Mouse (Mus musculus) embryonic facial prominence, embryonic 11.5 days (tissue): ENCODE results near the gene Ptpn4. TPM values are rescaled to one million over a fixed set of nuclear protein-coding genes. Genes with fewer than 3 reads are reported as not detected.

Experiments
- ATAC-seq: fragments of 200-750 bp; cut with Nextera tagmentation; replicated peaks from 2 replicates; pipeline ENCODE4 v1.8.0; 2017; ENCODE audit warnings: low read depth; ENCODE audit not compliant: insufficient number of reproducible peaks, low FRiP score, low TSS enrichment
- DNase-seq: peaks from one replicate; pipeline ENCODE4 v3.0.0-alpha.2; 2015; ENCODE audit warnings: low spot score
- H3K27ac ChIP-seq: fragments of 300-500 bp; sonication (generic); replicated peaks from 2 replicates; pipeline ENCODE4 v1.5.1; 2014; ENCODE audit warnings: mild to moderate bottlenecking, low read depth, low read length, control low read depth
- H3K27me3 ChIP-seq: fragments of 300-500 bp; sonication (generic); 2 replicates; pipeline ENCODE4 v1.6.1; 2014; ENCODE audit warnings: mild to moderate bottlenecking, low read length, moderate library complexity, mixed read lengths; ENCODE audit not compliant: control insufficient read depth, insufficient read depth
- H3K36me3 ChIP-seq: fragments of 300-500 bp; sonication (generic); replicated peaks from 2 replicates; pipeline ENCODE4 v1.6.1; 2014; ENCODE audit warnings: low read depth, mild to moderate bottlenecking, low read length, moderate library complexity, mixed read lengths; ENCODE audit not compliant: control insufficient read depth, insufficient read depth
- H3K4me1 ChIP-seq: fragments of 300-500 bp; sonication (generic); 2 replicates; pipeline ENCODE4 v1.6.1; 2014; ENCODE audit warnings: low read length, mixed read lengths; ENCODE audit not compliant: control insufficient read depth, insufficient read depth
- H3K4me2 ChIP-seq: fragments of 300-500 bp; sonication (generic); 2 replicates; pipeline ENCODE4 v1.6.1; 2014; ENCODE audit warnings: low read depth, mild to moderate bottlenecking, control low read depth, low read length, moderate library complexity
- H3K4me3 ChIP-seq: fragments of 300-500 bp; sonication (generic); 2 replicates; pipeline ENCODE4 v1.5.1; 2014; ENCODE audit warnings: low read depth, low read length, control low read depth
- H3K9ac ChIP-seq: fragments of 300-500 bp; sonication (generic); replicated peaks from 2 replicates; pipeline ENCODE4 v1.6.1; 2014; ENCODE audit warnings: mild to moderate bottlenecking, control low read depth, low read length
- H3K9me3 ChIP-seq: fragments of 300-500 bp; sonication (generic); replicated peaks from 2 replicates; pipeline ENCODE4 v1.6.1; 2016; ENCODE audit warnings: mild to moderate bottlenecking, low read length, inconsistent platforms, mixed read lengths; ENCODE audit not compliant: control insufficient read depth
- WGBS: fragments of 180-500 bp; shearing (Covaris S2); extraction: QIAGEN DNeasy Blood & Tissue Kit; methylation state at CpG from one replicate; pipeline ENCODE4 v1.1.7; 2014; 5-methylcytosine and 5-hydroxymethylcytosine counted together
- polyA plus RNA-seq: library from polyadenylated mRNA; unstranded; fragments of >200 nt; fragmentation: Nextera tagmentation; extraction: Ambion mirVana; gene quantifications from 2 replicates; pipeline ENCODE4 v1.2.1, GENCODE M21; 2014

The Ptpn4 gene
- polyA plus RNA-seq, 1 experiment from 2014 or later, result 11.8 TPM

DNA sequence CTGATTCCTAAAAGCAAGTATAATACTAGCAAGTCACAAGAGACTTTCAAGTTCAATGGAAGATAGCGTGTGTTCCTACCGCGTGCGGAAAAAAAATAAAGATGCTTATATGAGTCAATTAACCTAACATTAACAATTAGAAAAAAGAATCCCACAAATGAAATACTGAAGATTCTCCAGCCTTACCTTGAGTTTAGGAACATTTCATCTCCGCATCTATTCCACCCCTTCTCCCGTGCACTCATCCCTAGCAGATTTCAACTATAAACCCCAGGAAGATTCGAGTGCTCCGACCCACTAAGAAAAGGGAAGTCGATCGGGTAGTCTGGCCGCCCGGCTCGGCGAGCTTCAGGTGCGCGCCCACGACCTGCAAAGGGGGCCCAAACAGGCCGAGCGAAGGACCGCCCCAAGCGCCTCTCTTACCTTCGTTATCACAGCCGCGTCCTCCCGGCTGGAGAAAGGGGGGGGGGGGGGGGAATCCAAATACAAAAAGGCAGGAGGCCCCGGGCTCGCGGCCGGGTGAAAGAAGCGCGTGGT lies 866 bp downstream of the Ptpn4 start:
- DNase-seq (peak; percentile 45), ATAC-seq (no peak)
- peak overlapping the region; percentile 87 for H3K27ac ChIP-seq
- H3K27me3 ChIP-seq, result no peaks in the 10 kb centered on the region
- H3K4me1 ChIP-seq, result no peaks in the 10 kb centered on the region
- under 1% methylated on average over 31 of the region's 31 CpGs for WGBS
- peak overlapping the region; percentile 82 for H3K4me3 ChIP-seq
- H3K36me3 ChIP-seq, result no peaks in the 10 kb centered on the region
- H3K4me2 ChIP-seq, result peak overlapping the region; percentile 35
- H3K9me3 ChIP-seq, result no peaks in the 10 kb centered on the region
- peak overlapping the region; percentile 93 for H3K9ac ChIP-seq

DNA sequence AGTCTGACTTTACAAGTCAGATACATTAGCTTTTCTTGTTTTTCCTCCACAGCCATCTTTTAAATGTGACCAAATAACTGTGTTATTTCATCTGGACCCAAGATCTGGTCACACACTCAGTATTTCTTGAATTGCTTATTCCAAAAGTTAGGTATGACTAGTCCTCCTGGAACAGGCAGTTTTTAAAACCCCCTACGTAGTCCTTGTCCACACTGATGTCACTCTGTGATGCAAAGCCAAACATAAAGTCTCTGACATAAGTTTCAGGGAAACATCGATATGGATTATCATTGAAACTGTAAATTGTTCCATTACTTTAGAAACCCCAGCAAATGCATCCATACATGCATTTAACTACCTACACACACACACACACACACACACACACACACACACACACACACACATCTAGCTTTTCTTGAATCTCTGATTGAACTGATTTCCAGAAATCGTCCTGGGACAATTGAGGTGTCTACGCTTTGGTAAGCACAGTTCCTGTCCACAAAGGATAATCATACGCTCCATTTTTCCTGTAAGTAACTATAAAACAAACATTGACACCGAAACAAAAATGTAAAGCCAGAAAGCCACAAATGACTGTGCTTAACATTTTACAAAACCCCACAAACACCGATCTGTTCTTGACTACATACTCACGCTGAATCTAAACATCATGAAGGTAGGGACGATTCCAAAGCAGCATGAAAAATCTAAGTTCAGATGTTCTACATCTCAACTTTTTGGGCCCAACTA lies 1.5 kb downstream of the Ptpn4 start:
- peak overlapping the region; percentile 82 for H3K4me3 ChIP-seq
- H3K9me3 ChIP-seq, result no peaks in the 10 kb centered on the region
- H3K27me3 ChIP-seq, result no peaks in the 10 kb centered on the region
- DNase-seq, result no peak
- no peak overlapping the region for H3K27ac ChIP-seq
- no peaks in the 10 kb centered on the region for H3K36me3 ChIP-seq
- no peak for ATAC-seq
- H3K4me2 ChIP-seq, result peak overlapping the region; percentile 35
- 21% methylated on average over 9 of the region's 9 CpGs for WGBS
- H3K9ac ChIP-seq, result peak overlapping the region; percentile 93
- no peaks in the 10 kb centered on the region for H3K4me1 ChIP-seq

- no peak overlapping the region for H3K4me3 ChIP-seq
These were observed 9.3 kb downstream of the Ptpn4 start for GRCm38 (mm10) chr1:119828160-119828559.

GRCm38 (mm10) chr1:119818704-119819103 lies 18.7 kb downstream of the Ptpn4 start:
- WGBS, result 71% methylated on average over 1 of the region's 1 CpGs

More at GRCm38 (mm10) chr1:119828160-119828559, 9.3 kb downstream of the Ptpn4 start:
- Histone ChIP-seq H3K36me3 (no peaks in the 10 kb centered on the region), H3K27me3 (no peaks in the 10 kb centered on the region), H3K9ac (no peak overlapping the region), H3K4me1 (no peaks in the 10 kb centered on the region), H3K4me2 (no peak overlapping the region), H3K27ac (no peak overlapping the region), H3K9me3 (no peaks in the 10 kb centered on the region)
- DNase-seq (no peak), ATAC-seq (no peak)
- WGBS, result 100% methylated on average over 1 of the region's 1 CpGs

DNA sequence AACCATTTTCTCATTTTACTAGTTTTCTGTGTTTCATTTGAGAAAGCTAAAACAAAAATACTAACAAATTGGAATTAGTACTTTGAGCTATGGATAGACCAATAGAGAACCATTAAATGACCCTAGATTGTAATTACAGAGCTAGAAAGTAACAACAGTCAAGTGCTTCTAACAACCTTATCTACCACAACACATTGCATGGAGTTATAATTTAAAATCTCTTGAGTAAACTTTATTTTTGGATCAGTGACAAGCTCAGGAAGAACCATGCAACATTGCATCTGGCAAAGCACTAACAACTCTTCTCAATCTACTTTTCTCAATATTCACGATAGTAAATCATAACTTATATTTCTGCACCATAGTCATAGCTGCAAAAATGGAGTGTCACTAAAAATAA lies 29.7 kb downstream of the Ptpn4 start:
- Histone ChIP-seq H3K27me3 (no peaks in the 10 kb centered on the region), H3K4me2 (no peak overlapping the region), H3K9me3 (no peaks in the 10 kb centered on the region), H3K9ac (no peak overlapping the region), H3K4me3 (no peak overlapping the region), H3K4me1 (no peaks in the 10 kb centered on the region), H3K36me3 (no peaks in the 10 kb centered on the region), H3K27ac (no peak overlapping the region)
- DNase-seq, result no peak
- WGBS, result 98% methylated on average over 1 of the region's 1 CpGs
- no peak for ATAC-seq

More at GRCm38 (mm10) chr1:119818704-119819103, 18.7 kb downstream of the Ptpn4 start:
- H3K4me3 ChIP-seq, result no peak overlapping the region
- DNase-seq (peak; percentile 50), ATAC-seq (no peak)
- no peaks in the 10 kb centered on the region for H3K9me3 ChIP-seq
- H3K4me2 ChIP-seq, result no peak overlapping the region
- H3K4me1 ChIP-seq, result no peaks in the 10 kb centered on the region
- H3K9ac ChIP-seq, result no peak overlapping the region
- no peak overlapping the region for H3K27ac ChIP-seq
- no peaks in the 10 kb centered on the region for H3K36me3 ChIP-seq
- H3K27me3 ChIP-seq, result no peaks in the 10 kb centered on the region

- H3K4me1 ChIP-seq, result no peaks in the 10 kb centered on the region
- WGBS, result 93% methylated on average over 2 of the region's 2 CpGs
- H3K4me3 ChIP-seq, result no peak overlapping the region
- no peak overlapping the region for H3K9ac ChIP-seq
- ATAC-seq (no peak), DNase-seq (no peak)
- no peaks in the 10 kb centered on the region for H3K36me3 ChIP-seq
- no peaks in the 10 kb centered on the region for H3K27me3 ChIP-seq
- no peak overlapping the region for H3K4me2 ChIP-seq
- H3K27ac ChIP-seq, result no peak overlapping the region
- no peaks in the 10 kb centered on the region for H3K9me3 ChIP-seq
These were observed 31.4 kb downstream of the Ptpn4 start for GRCm38 (mm10) chr1:119805984-119806383.

DNA sequence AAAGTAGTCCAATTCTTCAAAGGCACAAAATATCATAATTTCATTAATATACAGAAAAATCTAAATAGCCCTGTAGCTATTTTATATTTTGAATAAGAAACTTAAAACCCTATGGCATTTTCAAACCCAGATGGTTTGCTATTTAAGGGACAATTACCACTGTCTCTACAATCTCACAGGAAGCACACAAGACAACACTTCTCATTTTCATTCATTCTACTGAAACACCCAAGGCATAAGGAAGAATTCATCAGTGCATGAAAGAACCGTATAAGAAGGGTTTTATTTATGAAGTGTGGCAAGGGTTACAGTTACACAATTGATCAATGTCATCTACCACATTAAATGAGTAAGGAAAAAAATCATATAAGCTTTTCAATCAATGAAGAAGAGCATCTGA lies 32.8 kb downstream of the Ptpn4 start:
- H3K9ac ChIP-seq, result no peak overlapping the region
- H3K4me2 ChIP-seq, result no peak overlapping the region
- WGBS, result 60% methylated on average over 1 of the region's 1 CpGs
- DNase-seq (no peak), ATAC-seq (no peak)
- H3K4me1 ChIP-seq, result no peaks in the 10 kb centered on the region
- H3K27me3 ChIP-seq, result no peaks in the 10 kb centered on the region
- H3K27ac ChIP-seq, result no peak overlapping the region
- no peaks in the 10 kb centered on the region for H3K36me3 ChIP-seq
- H3K9me3 ChIP-seq, result no peaks in the 10 kb centered on the region
- H3K4me3 ChIP-seq, result no peak overlapping the region

GRCm38 (mm10) chr1:119795174-119795573 lies 42.2 kb downstream of the Ptpn4 start:
- H3K27ac ChIP-seq, result no peak overlapping the region
- no peak for ATAC-seq
- H3K4me3 ChIP-seq, result no peak overlapping the region
- H3K4me2 ChIP-seq, result no peak overlapping the region
- H3K9me3 ChIP-seq, result no peaks in the 10 kb centered on the region
- DNase-seq, result no peak
- H3K27me3 ChIP-seq, result no peaks in the 10 kb centered on the region
- H3K4me1 ChIP-seq, result no peaks in the 10 kb centered on the region
- H3K36me3 ChIP-seq, result no peaks in the 10 kb centered on the region; the same call in 1 of the 2 replicates
- no peak overlapping the region for H3K9ac ChIP-seq
